Mouse (Mus musculus): Measurements from ENCODE around the gene C77080.

C77080 gene

GRCm38 (mm10) chr4:129266191-129266590, 5.0 kb upstream of the C77080 start:
- no peak for DNase-seq

GRCm38 (mm10) chr4:129263225-129264021, 2.2 kb upstream of the C77080 start:
- DNase-seq: peak; percentile 73

- no peak for DNase-seq
Measured at GRCm38 (mm10) chr4:129260678-129261077, 526 bp downstream of the C77080 start.

GRCm38 (mm10) chr4:129259101-129259500, 2.1 kb downstream of the C77080 start:
- no peak for DNase-seq

GRCm38 (mm10) chr4:129256450-129257380, 4.5 kb downstream of the C77080 start:
- DNase-seq: no peak

GRCm38 (mm10) chr4:129254571-129254970, 6.6 kb downstream of the C77080 start:
- DNase-seq: no peak

GRCm38 (mm10) chr4:129252492-129252891, 8.7 kb downstream of the C77080 start:
- DNase-seq: no peak

GRCm38 (mm10) chr4:129251482-129252125, 9.6 kb downstream of the C77080 start:
- no peak for DNase-seq

GRCm38 (mm10) chr4:129250759-129251481, 10.3 kb downstream of the C77080 start:
- no peak for DNase-seq

GRCm38 (mm10) chr4:129249288-129249687, 11.9 kb downstream of the C77080 start:
- no peak for DNase-seq

- DNase-seq: no peak
Measured at GRCm38 (mm10) chr4:129248243-129248767, 12.9 kb downstream of the C77080 start.

- no peak for DNase-seq
Measured at GRCm38 (mm10) chr4:129247381-129248242, 13.6 kb downstream of the C77080 start.

GRCm38 (mm10) chr4:129246360-129247301, 14.6 kb downstream of the C77080 start:
- DNase-seq: no peak

- no peak for DNase-seq
Measured at GRCm38 (mm10) chr4:129244802-129245201, 16.4 kb downstream of the C77080 start.

- DNase-seq: no peak
Measured at GRCm38 (mm10) chr4:129242761-129243160, 18.4 kb downstream of the C77080 start.

- no peak for DNase-seq
Measured at GRCm38 (mm10) chr4:129242327-129242726, 18.9 kb downstream of the C77080 start.

GRCm38 (mm10) chr4:129241898-129242297, 19.3 kb downstream of the C77080 start:
- DNase-seq: no peak

- DNase-seq: peak; percentile 84
Measured at GRCm38 (mm10) chr4:129239075-129239474, 22.1 kb downstream of the C77080 start.

- no peak for DNase-seq
Measured at GRCm38 (mm10) chr4:129238579-129239016, 22.6 kb downstream of the C77080 start.

Measured in right cerebral cortex, adult 18-20 months (tissue).